Mouse (Mus musculus) lung, adult 2 months (tissue): ENCODE results near the gene Get4.

ENCODE experiments used
- CTCF ChIP-seq: fragments of 200-500 bp; IDR thresholded peaks from 2 replicates; pipeline ENCODE4 v1.5.1; 2011; ENCODE audit warnings: mild to moderate bottlenecking, low read length, control low read depth; ENCODE audit not compliant: insufficient read depth
- POLR2A ChIP-seq: fragments of 200-500 bp; IDR thresholded peaks from 2 replicates; pipeline ENCODE4 v1.6.1; 2011; ENCODE audit warnings: low read depth, mild to moderate bottlenecking, control low read depth, low read length, borderline replicate concordance; ENCODE audit errors: extremely low read depth

DNA sequence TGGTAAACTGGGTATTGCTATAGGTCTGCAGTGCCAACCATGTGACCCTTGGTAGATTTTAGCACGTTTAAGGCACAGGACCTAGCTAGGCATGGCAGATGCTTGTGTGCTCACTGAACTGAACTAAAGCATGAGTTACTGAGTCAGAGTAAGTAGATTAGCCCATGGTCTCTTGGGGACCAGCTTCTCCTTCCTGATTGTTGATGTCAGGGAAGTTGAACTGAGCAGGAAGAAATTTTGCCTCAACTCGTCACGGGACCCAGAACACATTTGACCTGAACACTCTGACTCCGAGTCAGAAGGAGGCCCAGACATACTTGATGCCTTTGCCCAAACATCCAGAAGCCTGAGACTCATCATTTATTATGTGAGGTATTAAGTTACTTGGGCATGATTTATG is 14.7 kb upstream of the Get4 start:
- no peak for TF ChIP-seq POLR2A
- no peak for TF ChIP-seq CTCF
